Mouse (Mus musculus) hindbrain, embryonic 11.5 days (tissue): Measurements from ENCODE around the gene Rassf7. TPM values are rescaled to one million over a fixed set of nuclear protein-coding genes. Genes with fewer than 3 reads are reported as not detected.

Experiments used
- ATAC-seq: fragments of 200-750 bp; cut with Nextera tagmentation; 2 replicates; pipeline ENCODE4 v1.8.0; 2017; ENCODE audit warnings: mild to moderate bottlenecking, moderate TSS enrichment, moderate library complexity; ENCODE audit not compliant: low FRiP score
- DNase-seq: peaks from one replicate; pipeline ENCODE4 v3.0.0-alpha.2; 2015; ENCODE audit warnings: low spot score
- H3K27ac ChIP-seq: fragments of 300-500 bp; sonication (generic); 2 replicates; pipeline ENCODE4 v1.5.1; 2014; ENCODE audit warnings: mild to moderate bottlenecking, low read depth, low read length
- H3K27me3 ChIP-seq: fragments of 300-500 bp; sonication (generic); 2 replicates; pipeline ENCODE4 v1.6.1; 2014; ENCODE audit warnings: mild to moderate bottlenecking, low read length, moderate library complexity, mixed read lengths; ENCODE audit not compliant: control insufficient read depth, insufficient read depth
- H3K36me3 ChIP-seq: fragments of 300-500 bp; sonication (generic); 2 replicates; pipeline ENCODE4 v1.6.1; 2014; ENCODE audit warnings: mild to moderate bottlenecking, low read length, moderate library complexity, mixed read lengths; ENCODE audit not compliant: control insufficient read depth, insufficient read depth
- H3K4me1 ChIP-seq: fragments of 300-500 bp; sonication (generic); replicated peaks from 2 replicates; pipeline ENCODE4 v1.6.1; 2014; ENCODE audit warnings: low read length, mixed read lengths; ENCODE audit not compliant: control insufficient read depth, insufficient read depth
- H3K4me2 ChIP-seq: fragments of 300-500 bp; sonication (generic); replicated peaks from 2 replicates; pipeline ENCODE4 v1.6.1; 2014; ENCODE audit warnings: mild to moderate bottlenecking, low read depth, low read length
- H3K4me3 ChIP-seq: fragments of 300-500 bp; sonication (generic); 2 replicates; pipeline ENCODE4 v1.5.1; 2014; ENCODE audit warnings: low read depth, low read length
- H3K9ac ChIP-seq: fragments of 300-500 bp; sonication (generic); 2 replicates; pipeline ENCODE4 v1.6.1; 2014; ENCODE audit warnings: low read depth, low read length
- H3K9me3 ChIP-seq: fragments of 300-500 bp; sonication (generic); 2 replicates; pipeline ENCODE4 v1.6.1; 2016; ENCODE audit warnings: low read length; ENCODE audit not compliant: control insufficient read depth
- WGBS: fragments of 180-500 bp; shearing (Covaris S2); extraction: QIAGEN DNeasy Blood & Tissue Kit; methylation state at CpG from one replicate; pipeline ENCODE4 v1.1.7; 2014; 5-methylcytosine and 5-hydroxymethylcytosine counted together
- polyA plus RNA-seq: library from polyadenylated mRNA; unstranded; fragments of >200 nt; fragmentation: Nextera tagmentation; extraction: Ambion mirVana; gene quantifications from 2 replicates; pipeline ENCODE4 v1.2.1, GENCODE M21; 2014

Rassf7 gene
- polyA plus RNA-seq, 1 experiment from 2014 or later, result 37.8 TPM

- no peak overlapping the region for H3K9ac ChIP-seq
- H3K36me3 ChIP-seq, result peaks cover 31% of the 10 kb centered on the region
- H3K4me1 ChIP-seq, result no peaks in the 10 kb centered on the region
- H3K9me3 ChIP-seq, result no peaks in the 10 kb centered on the region
- H3K4me3 ChIP-seq, result no peak overlapping the region
- no peaks in the 10 kb centered on the region for H3K27me3 ChIP-seq
- 96% methylated on average over 10 of the region's 10 CpGs for WGBS
- DNase-seq (no peak), ATAC-seq (no peak)
- H3K4me2 ChIP-seq, result no peak overlapping the region
- no peak overlapping the region for H3K27ac ChIP-seq
These were observed 40.5 kb downstream of the Rassf7 start for GRCm38 (mm10) chr7:141256159-141256558.

- Histone ChIP-seq H3K4me1 (0 out of 2 replicates have a peak, but pooled peaks cover 3% of the 10 kb centered on the region), H3K27ac (no peak overlapping the region), H3K9me3 (no peaks in the 10 kb centered on the region), H3K9ac (no peak overlapping the region), H3K4me3 (no peak overlapping the region), H3K36me3 (peaks cover 36% of the 10 kb centered on the region), H3K4me2 (no peak overlapping the region), H3K27me3 (no peaks in the 10 kb centered on the region)
- DNase-seq (no peak), ATAC-seq (no peak)
- WGBS, result 96% methylated on average over 3 of the region's 3 CpGs
These were observed 45.8 kb downstream of the Rassf7 start for GRCm38 (mm10) chr7:141261480-141261879.

GRCm38 (mm10) chr7:141263640-141264039 lies 48.0 kb downstream of the Rassf7 start:
- H3K27me3 ChIP-seq, result no peaks in the 10 kb centered on the region
- no peak overlapping the region for H3K27ac ChIP-seq
- ATAC-seq, result no peak
- 0 out of 2 replicates have a peak, but pooled peaks cover 3% of the 10 kb centered on the region for H3K4me1 ChIP-seq
- H3K9me3 ChIP-seq, result no peaks in the 10 kb centered on the region
- H3K36me3 ChIP-seq, result peaks cover 17% of the 10 kb centered on the region; the same call in 1 of the 2 replicates
- H3K4me2 ChIP-seq, result no peak overlapping the region
- WGBS, result 86% methylated on average over 13 of the region's 13 CpGs
- H3K4me3 ChIP-seq, result no peak overlapping the region
- H3K9ac ChIP-seq, result no peak overlapping the region
- no peak for DNase-seq

GRCm38 (mm10) chr7:141264041-141264700 lies 48.5 kb downstream of the Rassf7 start:
- Histone ChIP-seq H3K4me3 (no peak overlapping the region), H3K4me1 (0 out of 2 replicates have a peak, but pooled peaks cover 3% of the 10 kb centered on the region), H3K36me3 (peaks cover 13% of the 10 kb centered on the region; the same call in 1 of the 2 replicates), H3K9ac (no peak overlapping the region), H3K27ac (no peak overlapping the region), H3K9me3 (no peaks in the 10 kb centered on the region), H3K4me2 (no peak overlapping the region), H3K27me3 (no peaks in the 10 kb centered on the region)
- DNase-seq (no peak), ATAC-seq (no peak)
- 76% methylated on average over 11 of the region's 11 CpGs for WGBS

- 37% methylated on average over 12 of the region's 12 CpGs for WGBS
- H3K4me2 ChIP-seq, result no peak overlapping the region
- H3K9ac ChIP-seq, result no peak overlapping the region
- H3K27ac ChIP-seq, result no peak overlapping the region
- H3K27me3 ChIP-seq, result no peaks in the 10 kb centered on the region
- H3K4me1 ChIP-seq, result 0 out of 2 replicates have a peak, but pooled peaks cover 3% of the 10 kb centered on the region
- no peak overlapping the region for H3K4me3 ChIP-seq
- DNase-seq, result peak; percentile 46
- H3K9me3 ChIP-seq, result no peaks in the 10 kb centered on the region
- H3K36me3 ChIP-seq, result peaks cover 13% of the 10 kb centered on the region; the same call in 1 of the 2 replicates
- ATAC-seq, result no peak
These were observed 49.2 kb downstream of the Rassf7 start for GRCm38 (mm10) chr7:141264761-141265410.

- H3K36me3 ChIP-seq, result peaks cover 11% of the 10 kb centered on the region; the same call in 1 of the 2 replicates
- H3K9ac ChIP-seq, result no peak overlapping the region
- H3K4me1 ChIP-seq, result 0 out of 2 replicates have a peak, but pooled peaks cover 3% of the 10 kb centered on the region
- H3K4me3 ChIP-seq, result no peak overlapping the region
- WGBS, result 39% methylated on average over 11 of the region's 11 CpGs
- no peaks in the 10 kb centered on the region for H3K9me3 ChIP-seq
- ATAC-seq (no peak), DNase-seq (no peak)
- no peak overlapping the region for H3K4me2 ChIP-seq
- no peak overlapping the region for H3K27ac ChIP-seq
- no peaks in the 10 kb centered on the region for H3K27me3 ChIP-seq
These were observed 49.7 kb downstream of the Rassf7 start for GRCm38 (mm10) chr7:141265411-141265738.

- peaks cover 11% of the 10 kb centered on the region; the same call in 1 of the 2 replicates for H3K36me3 ChIP-seq
- no peaks in the 10 kb centered on the region for H3K27me3 ChIP-seq
- H3K27ac ChIP-seq, result no peak within 1 kb of the TSS
- WGBS, result 14% methylated on average over 25 of the region's 25 CpGs
- DNase-seq, result no peak
- no peaks in the 10 kb centered on the region for H3K9me3 ChIP-seq
- H3K4me1 ChIP-seq, result 0 out of 2 replicates have a peak, but pooled peaks cover 3% of the 10 kb centered on the region
- H3K9ac ChIP-seq, result 0 out of 2 replicates have a peak within 1 kb of the TSS, but pooled peaks have one; percentile 31
- ATAC-seq, result peak; percentile 46
- peak within 1 kb of the TSS; percentile 57 for H3K4me2 ChIP-seq
- H3K4me3 ChIP-seq, result peak within 1 kb of the TSS; percentile 27
These were observed 50.3 kb downstream of the Rassf7 start, which contains the start of gene Irf7 for GRCm38 (mm10) chr7:141265739-141266561. Gene Irf7, minus strand, starts transcription at chr7:141266481.
